Mouse (Mus musculus) heart, embryonic 10.5 days (tissue): Measurements from ENCODE around the gene Atp6v0d1. TPM values are rescaled to one million over a fixed set of nuclear protein-coding genes. Genes with fewer than 3 reads are reported as not detected.

Source experiments
- DNase-seq: peaks from one replicate; pipeline ENCODE4 v3.0.0-alpha.2; 2017; ENCODE audit warnings: low spot score
- H3K27ac ChIP-seq: fragments of 300-500 bp; sonication (generic); 2 replicates; pipeline ENCODE4 v1.5.1; 2016; ENCODE audit warnings: mild to moderate bottlenecking
- H3K27me3 ChIP-seq: fragments of 300-500 bp; sonication (generic); 2 replicates; pipeline ENCODE4 v1.6.1; 2016; ENCODE audit warnings: mild to moderate bottlenecking; ENCODE audit not compliant: poor library complexity, insufficient read depth, severe bottlenecking
- H3K36me3 ChIP-seq: fragments of 300-500 bp; sonication (generic); 2 replicates; pipeline ENCODE4 v1.6.1; 2016; ENCODE audit warnings: mild to moderate bottlenecking, moderate library complexity
- H3K4me1 ChIP-seq: fragments of 300-500 bp; sonication (generic); 2 replicates; pipeline ENCODE4 v1.6.1; 2016; ENCODE audit warnings: mild to moderate bottlenecking
- H3K4me3 ChIP-seq: fragments of 300-500 bp; sonication (generic); 2 replicates; pipeline ENCODE4 v1.5.1; 2016; ENCODE audit warnings: mild to moderate bottlenecking, moderate library complexity
- H3K9me3 ChIP-seq: fragments of 300-500 bp; sonication (generic); 2 replicates; pipeline ENCODE4 v1.6.1; 2016; ENCODE audit warnings: mild to moderate bottlenecking, moderate library complexity
- WGBS: fragments of 180-500 bp; shearing (Covaris S2); methylation state at CpG from one replicate; pipeline ENCODE4 v1.1.7; 2016; 5-methylcytosine and 5-hydroxymethylcytosine counted together
- polyA plus RNA-seq: library from polyadenylated mRNA; unstranded; fragments of >200 nt; fragmentation: Nextera tagmentation; extraction: Ambion mirVana; gene quantifications from 2 replicates; pipeline ENCODE4 v1.2.1, GENCODE M21; 2016

Gene Atp6v0d1
- polyA plus RNA-seq, 1 experiment from 2014 or later: 70.6 TPM

GRCm38 (mm10) chr8:105545249-105545648 lies 20.6 kb downstream of the Atp6v0d1 start:
- no peak for DNase-seq
- Histone ChIP-seq H3K9me3 (no peaks in the 10 kb centered on the region), H3K27ac (peak overlapping the region; percentile 32; the same call in 1 of the 2 replicates), H3K27me3 (no peaks in the 10 kb centered on the region), H3K36me3 (peaks cover 10% of the 10 kb centered on the region; the same call in 1 of the 2 replicates), H3K4me1 (peaks cover 30% of the 10 kb centered on the region), H3K4me3 (no peak overlapping the region)
- 68% methylated on average over 3 of the region's 3 CpGs for WGBS

DNA sequence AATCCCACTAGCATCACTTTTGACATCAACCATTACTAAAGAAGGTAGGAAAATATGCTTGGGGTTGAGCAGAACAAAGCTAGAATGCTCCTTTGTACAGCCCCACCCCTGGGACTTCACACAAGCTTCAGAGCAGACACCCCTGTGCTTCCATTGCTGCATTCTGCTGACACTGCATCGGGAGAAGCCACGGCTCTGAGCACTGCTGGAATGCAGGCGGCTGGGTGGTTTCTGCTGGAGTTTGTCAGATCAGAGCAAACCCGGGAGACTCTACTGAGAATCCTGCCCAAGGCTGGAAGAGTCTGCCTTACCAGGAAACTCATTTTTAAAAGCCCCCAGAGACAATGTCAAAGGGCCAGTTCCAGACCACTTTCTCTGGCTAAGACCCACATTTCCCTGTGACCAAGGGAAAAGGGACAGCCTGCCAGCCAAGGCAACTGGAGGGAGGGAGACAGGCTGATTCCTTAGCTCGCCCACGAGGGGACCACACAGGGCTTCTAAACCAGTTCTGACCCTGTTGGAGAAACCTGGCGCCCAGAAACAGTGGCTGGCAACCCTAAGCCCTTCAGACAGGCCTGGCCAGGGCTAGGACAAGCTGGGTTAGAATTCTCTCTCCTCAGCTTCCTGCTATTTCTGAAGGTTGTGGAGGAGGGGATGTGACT lies 21.2 kb downstream of the Atp6v0d1 start:
- Histone ChIP-seq H3K4me3 (0 out of 2 replicates have a peak overlapping the region, but pooled peaks have one; percentile 0), H3K4me1 (peaks cover 30% of the 10 kb centered on the region), H3K36me3 (peaks cover 9% of the 10 kb centered on the region; the same call in 1 of the 2 replicates), H3K27ac (peak overlapping the region; percentile 32), H3K9me3 (no peaks in the 10 kb centered on the region), H3K27me3 (no peaks in the 10 kb centered on the region)
- 32% methylated on average over 7 of the region's 7 CpGs for WGBS
- no peak for DNase-seq

- WGBS: 12% methylated on average over 1 of the region's 1 CpGs
- Histone ChIP-seq H3K4me1 (peaks cover 30% of the 10 kb centered on the region), H3K4me3 (no peak overlapping the region), H3K27me3 (no peaks in the 10 kb centered on the region), H3K9me3 (no peaks in the 10 kb centered on the region), H3K27ac (no peak overlapping the region; the same call in 1 of the 2 replicates), H3K36me3 (peaks cover 15% of the 10 kb centered on the region)
- no peak for DNase-seq
Observed at GRCm38 (mm10) chr8:105543703-105544102, 22.1 kb downstream of the Atp6v0d1 start.

DNA sequence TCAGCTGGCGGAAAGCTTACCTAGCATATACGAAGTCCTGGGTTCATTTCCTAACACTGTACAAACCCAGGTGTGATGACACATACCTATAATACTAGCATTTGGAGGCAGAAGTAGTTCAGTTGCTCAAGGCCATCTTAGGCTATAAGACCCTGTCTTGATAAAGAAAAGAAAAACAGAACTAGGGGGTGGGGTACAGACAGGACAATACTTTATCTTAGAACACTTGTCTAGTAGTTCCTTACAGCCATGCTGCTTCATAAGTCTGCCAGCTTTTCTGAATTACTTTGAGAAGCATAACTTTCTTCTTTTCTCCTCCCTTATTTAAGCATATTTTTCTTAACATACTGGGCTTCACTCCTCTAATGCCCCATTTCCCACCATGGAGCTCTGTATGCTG lies 23.0 kb downstream of the Atp6v0d1 start:
- WGBS: 85% methylated on average over 2 of the region's 2 CpGs
- H3K27ac ChIP-seq: no peak overlapping the region

DNA sequence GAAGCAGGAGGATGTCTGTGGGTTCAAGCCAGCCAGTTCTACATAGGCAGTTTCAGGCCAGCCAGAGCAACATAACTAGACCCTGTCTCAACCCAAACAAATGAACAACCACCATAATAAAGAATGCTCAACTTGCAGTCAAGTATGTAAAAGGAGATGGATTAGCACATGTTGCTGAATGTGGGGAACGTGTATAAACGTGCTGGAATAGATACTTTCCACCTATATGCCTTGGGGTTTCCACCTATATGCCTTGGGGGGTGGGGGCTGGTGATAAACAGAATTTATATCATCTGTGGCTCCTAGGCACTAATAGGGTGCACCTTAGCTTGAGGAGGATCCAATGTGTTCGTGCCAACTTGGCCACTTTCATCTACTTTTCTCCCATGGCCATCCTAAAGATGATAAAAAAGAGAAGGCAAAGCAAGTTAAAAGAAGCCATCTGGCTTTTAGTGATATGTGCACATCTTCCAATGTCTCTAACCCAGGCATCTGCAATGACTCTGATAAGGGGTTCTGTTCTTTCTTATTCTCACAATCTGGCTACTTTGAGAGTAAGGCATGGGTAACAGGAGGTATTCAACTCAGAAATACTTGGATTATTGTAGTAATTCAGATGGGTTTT lies 23.7 kb downstream of the Atp6v0d1 start:
- WGBS: 82% methylated on average over 3 of the region's 3 CpGs
- H3K36me3 ChIP-seq: peaks cover 30% of the 10 kb centered on the region
- no peak for DNase-seq
- H3K9me3 ChIP-seq: no peaks in the 10 kb centered on the region
- H3K4me1 ChIP-seq: peaks cover 30% of the 10 kb centered on the region
- no peak overlapping the region for H3K4me3 ChIP-seq
- H3K27me3 ChIP-seq: no peaks in the 10 kb centered on the region
- no peak overlapping the region; the same call in 1 of the 2 replicates for H3K27ac ChIP-seq

More for the DNA sequence above, 23.0 kb downstream of the Atp6v0d1 start:
- no peak for DNase-seq
- H3K9me3 ChIP-seq: no peaks in the 10 kb centered on the region
- H3K4me1 ChIP-seq: peaks cover 30% of the 10 kb centered on the region
- H3K27me3 ChIP-seq: no peaks in the 10 kb centered on the region
- H3K36me3 ChIP-seq: peaks cover 24% of the 10 kb centered on the region
- no peak overlapping the region for H3K4me3 ChIP-seq

DNA sequence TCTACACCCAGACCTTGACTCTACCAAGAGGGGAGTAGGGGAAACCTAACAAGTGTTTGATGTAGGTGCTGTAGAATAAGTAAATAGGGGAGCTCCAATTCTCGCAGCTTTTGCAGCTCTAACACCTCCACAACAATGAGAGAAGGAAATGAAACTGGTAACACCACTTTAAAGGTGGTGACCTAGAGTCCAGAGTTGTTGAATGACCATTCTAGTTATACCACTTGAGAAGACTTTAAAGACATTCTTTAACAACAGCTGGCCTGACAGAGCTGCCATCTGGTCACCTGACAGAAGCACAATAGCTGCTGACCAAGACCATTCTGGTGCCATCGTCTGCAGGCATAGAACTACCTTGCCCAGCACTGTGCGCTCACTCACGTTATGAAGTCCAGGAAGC lies 26.9 kb downstream of the Atp6v0d1 start:
- Histone ChIP-seq H3K27me3 (no peaks in the 10 kb centered on the region), H3K4me1 (peaks cover 14% of the 10 kb centered on the region), H3K9me3 (no peaks in the 10 kb centered on the region), H3K36me3 (peaks cover 41% of the 10 kb centered on the region), H3K27ac (no peak overlapping the region), H3K4me3 (no peak overlapping the region)
- no peak for DNase-seq
- WGBS: 90% methylated on average over 4 of the region's 4 CpGs

- WGBS: 95% methylated on average over 6 of the region's 6 CpGs
- Histone ChIP-seq H3K9me3 (no peaks in the 10 kb centered on the region), H3K4me3 (no peak overlapping the region), H3K27me3 (no peaks in the 10 kb centered on the region), H3K36me3 (peaks cover 41% of the 10 kb centered on the region), H3K4me1 (peaks cover 24% of the 10 kb centered on the region), H3K27ac (no peak overlapping the region)
- DNase-seq: no peak
Observed at GRCm38 (mm10) chr8:105537011-105537677, 28.7 kb downstream of the Atp6v0d1 start.

DNA sequence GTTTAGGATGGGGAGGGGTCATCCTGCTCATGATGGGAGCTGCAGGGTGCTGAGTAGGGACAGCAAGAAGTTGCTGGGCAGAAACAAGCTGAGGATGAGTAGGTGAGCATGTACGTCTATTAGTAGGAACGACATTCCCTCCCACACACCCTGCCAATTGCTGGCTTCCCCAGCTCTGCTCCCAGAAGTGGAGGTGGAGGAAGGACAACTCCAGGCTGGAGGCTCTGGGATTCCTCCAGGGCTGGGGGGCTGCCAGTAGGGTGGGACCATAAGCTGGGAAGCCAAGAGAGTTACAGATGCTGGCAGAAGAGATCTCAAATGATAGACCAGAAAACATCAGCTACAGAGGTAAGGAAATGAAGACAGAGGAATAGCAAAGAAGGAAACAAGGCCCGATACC lies 29.3 kb downstream of the Atp6v0d1 start:
- Histone ChIP-seq H3K4me1 (peaks cover 28% of the 10 kb centered on the region), H3K27me3 (no peaks in the 10 kb centered on the region), H3K36me3 (peaks cover 37% of the 10 kb centered on the region), H3K4me3 (no peak overlapping the region), H3K27ac (no peak overlapping the region), H3K9me3 (no peaks in the 10 kb centered on the region)
- DNase-seq: no peak
- WGBS: 96% methylated on average over 3 of the region's 3 CpGs

DNA sequence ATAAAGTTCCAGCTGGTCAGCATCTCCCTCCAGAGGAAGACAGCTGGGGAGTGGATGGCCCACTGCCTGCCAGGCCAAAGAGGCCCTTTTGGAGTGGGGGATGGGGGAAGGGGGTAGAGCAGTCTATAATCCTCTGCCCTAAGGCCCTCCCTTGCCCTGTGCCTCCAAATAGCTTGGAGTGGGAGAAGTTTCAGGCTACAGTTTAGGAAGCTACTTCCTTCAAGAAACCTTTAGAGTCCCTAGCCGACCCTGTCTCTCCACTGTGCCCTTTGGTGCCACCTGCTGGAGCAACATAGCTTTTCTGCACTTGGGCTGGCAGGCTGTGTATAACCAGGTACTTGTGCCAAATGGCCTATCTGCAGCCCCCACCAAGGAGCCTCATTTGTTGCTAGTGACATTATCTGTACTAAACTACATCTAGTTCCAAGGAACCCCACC lies 31.9 kb downstream of the Atp6v0d1 start:
- peaks cover 40% of the 10 kb centered on the region for H3K36me3 ChIP-seq
- H3K9me3 ChIP-seq: no peaks in the 10 kb centered on the region
- H3K27ac ChIP-seq: peak overlapping the region; percentile 69; the same call in 1 of the 2 replicates
- H3K4me1 ChIP-seq: peaks cover 41% of the 10 kb centered on the region
- WGBS: 0% methylated on average over 1 of the region's 1 CpGs
- H3K4me3 ChIP-seq: no peak overlapping the region
- no peaks in the 10 kb centered on the region for H3K27me3 ChIP-seq
- peak; percentile 84 for DNase-seq

GRCm38 (mm10) chr8:105533439-105533838 lies 32.4 kb downstream of the Atp6v0d1 start:
- peak overlapping the region; percentile 69; the same call in 1 of the 2 replicates for H3K27ac ChIP-seq
- peaks cover 41% of the 10 kb centered on the region for H3K4me1 ChIP-seq
- 2% methylated on average over 2 of the region's 2 CpGs for WGBS
- no peak for DNase-seq
- H3K36me3 ChIP-seq: peaks cover 36% of the 10 kb centered on the region
- H3K4me3 ChIP-seq: no peak overlapping the region
- no peaks in the 10 kb centered on the region for H3K9me3 ChIP-seq
- no peaks in the 10 kb centered on the region for H3K27me3 ChIP-seq

DNA sequence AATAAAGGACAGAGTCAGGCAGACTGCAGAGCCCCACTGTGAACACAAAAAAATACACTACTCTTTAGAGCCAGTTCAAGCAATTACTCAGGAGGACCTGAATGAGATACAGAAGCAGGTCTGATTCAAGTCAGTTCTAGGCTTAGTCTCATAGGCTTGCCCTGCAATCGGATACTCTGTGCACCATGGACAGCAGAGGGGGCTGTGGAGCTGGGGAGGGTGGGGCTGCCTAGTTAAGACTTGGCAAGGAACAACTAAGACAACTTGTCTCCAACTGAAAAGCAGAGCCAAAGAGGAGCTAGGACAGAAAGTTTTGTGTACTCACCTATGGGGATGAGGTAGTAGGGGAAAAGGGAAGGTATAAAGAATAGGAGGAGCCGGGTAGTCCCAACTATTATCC lies 34.1 kb downstream of the Atp6v0d1 start:
- no peaks in the 10 kb centered on the region for H3K27me3 ChIP-seq
- no peaks in the 10 kb centered on the region for H3K9me3 ChIP-seq
- H3K36me3 ChIP-seq: peaks cover 28% of the 10 kb centered on the region
- no peak overlapping the region for H3K27ac ChIP-seq
- no peak overlapping the region for H3K4me3 ChIP-seq
- peaks cover 41% of the 10 kb centered on the region for H3K4me1 ChIP-seq
- DNase-seq: no peak
- 66% methylated on average over 2 of the region's 2 CpGs for WGBS

GRCm38 (mm10) chr8:105529271-105529670 lies 36.6 kb downstream of the Atp6v0d1 start:
- WGBS: 87% methylated on average over 3 of the region's 3 CpGs
- DNase-seq: no peak
- Histone ChIP-seq H3K36me3 (peaks cover 36% of the 10 kb centered on the region), H3K4me3 (no peak overlapping the region), H3K27me3 (no peaks in the 10 kb centered on the region), H3K4me1 (peaks cover 38% of the 10 kb centered on the region), H3K27ac (no peak overlapping the region), H3K9me3 (no peaks in the 10 kb centered on the region)

DNA sequence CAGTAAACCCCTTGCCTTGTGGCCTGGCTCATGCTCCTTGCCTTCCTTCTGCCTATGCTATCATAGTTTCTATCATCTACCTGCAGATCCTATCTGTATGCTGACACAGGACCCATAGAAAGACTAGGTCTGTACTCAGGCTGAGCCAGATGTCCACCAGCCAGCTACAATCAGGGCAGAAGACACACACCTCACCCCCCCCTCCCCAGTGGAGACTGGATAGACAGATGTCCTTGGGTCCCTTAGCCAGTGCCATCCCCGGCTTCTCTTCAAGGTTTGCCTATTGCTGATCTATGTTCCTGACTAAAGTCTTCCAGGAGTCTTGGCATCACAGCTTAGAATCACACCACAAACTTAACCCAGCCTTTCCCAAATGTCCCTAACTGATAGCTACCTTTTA lies 37.6 kb downstream of the Atp6v0d1 start:
- peaks cover 47% of the 10 kb centered on the region for H3K36me3 ChIP-seq
- WGBS: 96% methylated on average over 1 of the region's 1 CpGs
- H3K9me3 ChIP-seq: no peaks in the 10 kb centered on the region
- no peak overlapping the region for H3K4me3 ChIP-seq
- DNase-seq: no peak
- no peaks in the 10 kb centered on the region for H3K27me3 ChIP-seq
- peaks cover 32% of the 10 kb centered on the region for H3K4me1 ChIP-seq
- no peak overlapping the region for H3K27ac ChIP-seq
